Mouse (Mus musculus): ENCODE measurements at regions not wholly inside any gene's neighbourhood (a gene's known extent, or its start where the extent isn't known, plus 50 kb on each side); places are given as distances from the start of the nearest gene placed in this dataset.

DNA sequence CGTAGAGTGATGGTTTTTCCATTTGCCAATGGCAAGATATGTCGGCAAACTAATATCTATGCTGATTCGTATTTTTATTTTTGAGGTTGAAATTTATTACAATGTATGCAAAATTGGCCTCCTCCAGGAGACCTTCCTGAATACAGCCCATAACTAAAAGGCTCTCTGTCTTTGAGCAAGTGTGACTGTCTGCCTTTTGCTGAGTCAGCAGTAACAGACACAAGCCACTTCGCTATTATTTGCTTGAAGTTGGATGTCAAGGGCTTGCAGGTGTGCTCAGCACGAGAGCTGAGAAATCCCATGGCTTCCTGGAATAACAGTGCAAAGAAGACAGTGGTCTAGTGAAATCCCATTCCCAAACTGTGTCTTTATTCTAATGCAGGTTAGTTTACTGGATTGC is 56.9 kb downstream of the Dmrt2 start:
- Histone ChIP-seq H3K4me1 (ENCODE audit: control insufficient read depth, insufficient read depth, low read length) (no peaks in the 10 kb centered on the region), H3K4me3 (replicated peaks; ENCODE audit: extremely low read depth, low read depth, low read length) (no peak overlapping the region)
- no peak for DNase-seq
- TF ChIP-seq CTCF (IDR thresholded peaks at IDR 0.05; ENCODE audit: insufficient read depth, low read length) (no peak), POLR2A (IDR thresholded peaks at IDR 0.05; ENCODE audit: borderline replicate concordance, extremely low read depth, low read depth, low read length) (no peak)
- WGBS: 79% methylated on average over 5 of the region's 5 CpGs

DNA sequence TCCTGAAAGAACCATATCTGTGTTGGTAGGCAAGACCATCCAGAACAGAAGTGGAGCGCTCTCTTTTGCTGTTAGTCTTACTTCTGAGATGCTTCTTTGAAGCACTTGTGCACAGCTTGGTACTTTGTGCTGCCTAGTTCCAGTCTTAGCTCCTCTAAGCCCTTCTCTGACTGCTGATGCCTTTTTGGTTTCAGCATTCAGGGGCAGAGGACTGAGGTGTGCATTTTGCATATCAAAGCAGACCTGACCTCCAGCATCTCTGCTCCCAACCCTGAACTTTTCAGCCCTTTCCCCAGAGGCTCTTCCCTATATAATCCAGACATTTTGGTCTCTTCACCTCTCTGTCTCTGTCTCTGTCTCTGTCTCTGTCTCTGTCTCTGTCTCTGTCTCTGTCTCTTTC is 57.4 kb downstream of the Dmrt2 start:
- Histone ChIP-seq H3K4me1 (ENCODE audit: control insufficient read depth, insufficient read depth, low read length) (no peaks in the 10 kb centered on the region), H3K4me3 (replicated peaks; ENCODE audit: extremely low read depth, low read depth, low read length) (no peak overlapping the region)
- 97% methylated on average over 1 of the region's 1 CpGs for WGBS
- TF ChIP-seq POLR2A (IDR thresholded peaks at IDR 0.05; ENCODE audit: borderline replicate concordance, extremely low read depth, low read depth, low read length): no peak
- no peak for TF ChIP-seq CTCF (IDR thresholded peaks at IDR 0.05; ENCODE audit: insufficient read depth, low read length)
- DNase-seq: no peak

DNA sequence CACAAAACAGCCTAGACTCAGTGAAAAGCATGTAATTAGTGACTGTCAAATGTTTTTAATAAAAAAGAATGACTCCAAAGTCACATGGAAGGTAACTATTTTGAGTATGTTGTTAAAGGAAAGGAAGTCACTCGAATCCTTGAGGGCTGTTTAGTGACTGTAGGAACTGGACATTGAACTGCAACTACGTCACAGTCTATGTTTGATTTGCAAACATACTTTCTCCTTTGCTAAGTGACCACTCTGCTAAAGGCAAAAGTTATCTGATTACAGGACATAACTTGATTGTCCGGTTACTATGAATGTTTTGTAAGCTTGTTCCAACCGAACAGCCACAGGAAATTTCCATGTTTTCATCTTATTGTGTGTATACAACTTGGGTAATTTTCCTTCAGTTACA is 106.2 kb downstream of the Dmrt2 start:
- Histone ChIP-seq H3K4me3 (replicated peaks; ENCODE audit: extremely low read depth, low read depth, low read length) (no peak overlapping the region), H3K4me1 (ENCODE audit: control insufficient read depth, insufficient read depth, low read length) (no peaks in the 10 kb centered on the region)
- 63% methylated on average over 4 of the region's 4 CpGs for WGBS
- no peak for DNase-seq
- TF ChIP-seq POLR2A (IDR thresholded peaks at IDR 0.05; ENCODE audit: borderline replicate concordance, extremely low read depth, low read depth, low read length) (no peak), CTCF (IDR thresholded peaks at IDR 0.05; ENCODE audit: insufficient read depth, low read length) (no peak)

DNA sequence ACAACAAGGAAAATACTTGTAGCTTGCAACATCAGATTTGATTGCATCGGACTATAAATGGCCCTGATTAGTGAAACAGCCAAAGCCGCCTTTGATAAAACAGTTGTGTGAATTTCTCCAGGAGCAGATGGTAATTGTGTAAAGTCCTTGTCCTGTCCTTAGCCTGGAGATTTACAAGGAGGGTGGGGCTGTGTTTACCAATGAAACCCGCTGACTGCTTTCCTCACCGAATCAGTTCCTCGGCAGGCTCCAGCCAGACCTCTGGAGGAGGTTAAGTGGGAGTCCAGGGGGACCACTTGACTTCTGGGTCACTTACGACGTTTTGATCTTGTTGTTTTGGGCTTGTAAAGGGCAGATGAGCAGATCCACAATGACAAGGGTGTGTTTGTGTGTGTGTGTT is 107.1 kb downstream of the Dmrt2 start:
- DNase-seq: no peak
- Histone ChIP-seq H3K4me1 (ENCODE audit: control insufficient read depth, insufficient read depth, low read length) (no peaks in the 10 kb centered on the region), H3K4me3 (replicated peaks; ENCODE audit: extremely low read depth, low read depth, low read length) (no peak overlapping the region)
- no peak for TF ChIP-seq CTCF (IDR thresholded peaks at IDR 0.05; ENCODE audit: insufficient read depth, low read length)
- no peak for TF ChIP-seq POLR2A (IDR thresholded peaks at IDR 0.05; ENCODE audit: borderline replicate concordance, extremely low read depth, low read depth, low read length)
- WGBS: 40% methylated on average over 7 of the region's 7 CpGs

DNA sequence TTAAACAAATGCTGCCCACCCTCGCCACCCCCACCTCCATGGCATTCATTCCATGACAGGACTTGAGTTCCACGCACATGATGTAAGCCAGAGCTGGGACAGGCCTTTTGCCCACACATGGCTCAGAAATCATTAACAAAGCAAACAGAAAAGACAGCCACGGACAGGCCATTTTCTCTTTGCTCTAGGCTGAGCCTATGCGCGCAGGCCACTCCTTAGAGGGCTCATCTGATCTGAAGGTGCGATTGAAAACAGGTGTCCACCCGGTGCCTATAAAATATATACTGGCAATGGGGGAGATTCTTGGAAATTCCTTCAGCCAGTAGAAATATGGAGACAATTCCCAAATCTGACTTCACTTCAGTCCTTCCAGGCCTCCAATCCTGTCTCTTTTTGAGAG is 109.1 kb downstream of the Dmrt2 start:
- no peak for DNase-seq
- TF ChIP-seq CTCF (IDR thresholded peaks at IDR 0.05; ENCODE audit: insufficient read depth, low read length) (no peak), POLR2A (IDR thresholded peaks at IDR 0.05; ENCODE audit: borderline replicate concordance, extremely low read depth, low read depth, low read length) (no peak)
- Histone ChIP-seq H3K4me3 (replicated peaks; ENCODE audit: extremely low read depth, low read depth, low read length) (no peak overlapping the region), H3K4me1 (ENCODE audit: control insufficient read depth, insufficient read depth, low read length) (no peaks in the 10 kb centered on the region)
- WGBS: 77% methylated on average over 7 of the region's 7 CpGs

DNA sequence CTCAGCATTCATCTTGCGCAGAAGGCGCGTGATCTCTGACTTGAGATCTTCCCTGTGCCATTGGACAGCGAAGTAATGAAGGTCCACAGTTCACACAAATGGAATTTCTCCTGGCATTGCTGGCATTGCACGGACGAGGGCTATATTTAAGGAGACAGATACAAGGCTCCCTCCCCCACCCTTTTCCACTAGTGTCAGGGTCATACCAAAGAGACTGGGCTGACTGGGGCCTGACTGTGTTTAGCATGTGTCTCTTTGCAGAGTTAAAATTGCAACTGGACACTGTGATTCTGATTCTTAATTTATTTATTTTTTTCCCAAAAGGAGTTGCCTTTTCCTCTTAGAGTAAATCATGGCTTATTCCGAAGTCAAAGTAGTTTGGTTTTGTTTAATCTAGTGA is 130.5 kb downstream of the Dmrt2 start:
- WGBS: 72% methylated on average over 7 of the region's 7 CpGs

DNA sequence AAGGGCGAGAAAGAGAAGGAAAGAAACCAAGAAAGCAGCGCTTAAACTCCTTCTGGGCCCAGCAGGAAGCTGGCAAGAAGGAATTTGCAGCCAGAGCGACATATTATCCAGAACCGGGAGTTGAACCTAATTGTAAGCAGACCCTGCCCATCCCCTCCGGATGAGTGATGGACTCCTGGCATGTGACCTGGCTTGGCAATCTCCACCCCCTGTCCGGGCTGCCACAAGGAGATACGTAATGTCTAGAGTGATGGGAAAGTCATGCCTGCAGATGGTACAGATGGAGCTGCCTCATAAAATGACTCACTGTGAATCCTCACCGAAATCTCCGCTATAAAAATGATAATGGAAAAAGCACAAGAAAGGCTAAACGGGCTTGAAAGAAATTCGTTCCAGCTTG is 133.1 kb downstream of the Dmrt2 start:
- DNase-seq: no peak
- H3K4me1 ChIP-seq (ENCODE audit: control insufficient read depth, insufficient read depth, low read length): no peaks in the 10 kb centered on the region
- H3K4me3 ChIP-seq (replicated peaks; ENCODE audit: extremely low read depth, low read depth, low read length): no peak overlapping the region
- no peak for TF ChIP-seq CTCF (IDR thresholded peaks at IDR 0.05; ENCODE audit: insufficient read depth, low read length)
- no peak for TF ChIP-seq POLR2A (IDR thresholded peaks at IDR 0.05; ENCODE audit: borderline replicate concordance, extremely low read depth, low read depth, low read length)
- WGBS: 60% methylated on average over 11 of the region's 11 CpGs

More for the DNA sequence above, 130.5 kb downstream of the Dmrt2 start:
- Histone ChIP-seq H3K4me1 (ENCODE audit: control insufficient read depth, insufficient read depth, low read length) (no peaks in the 10 kb centered on the region), H3K4me3 (replicated peaks; ENCODE audit: extremely low read depth, low read depth, low read length) (no peak overlapping the region)
- TF ChIP-seq CTCF (IDR thresholded peaks at IDR 0.05; ENCODE audit: insufficient read depth, low read length): no peak
- TF ChIP-seq POLR2A (IDR thresholded peaks at IDR 0.05; ENCODE audit: borderline replicate concordance, extremely low read depth, low read depth, low read length): no peak
- no peak for DNase-seq

DNA sequence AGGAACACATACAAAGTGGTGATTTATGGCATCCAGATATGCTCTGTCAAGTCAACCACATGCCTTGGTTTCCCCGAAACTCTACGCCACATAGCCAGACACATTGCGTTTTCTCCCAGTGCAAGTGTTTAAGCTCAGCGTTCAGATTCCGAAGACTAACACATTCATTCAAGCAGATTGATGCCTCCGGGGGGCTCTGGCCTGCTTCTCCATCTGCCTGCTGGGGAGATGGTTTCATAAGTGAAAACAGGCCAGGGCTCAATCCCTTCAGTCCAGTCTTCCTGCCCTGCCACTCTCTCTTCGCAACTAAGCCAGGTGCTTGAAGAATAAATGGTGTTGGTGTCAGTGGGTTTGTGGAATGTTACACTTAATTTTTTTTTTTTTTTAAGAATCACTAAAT is 141.4 kb downstream of the Dmrt2 start:
- no peaks in the 10 kb centered on the region for H3K4me1 ChIP-seq (ENCODE audit: control insufficient read depth, insufficient read depth, low read length)
- DNase-seq: no peak
- WGBS: 90% methylated on average over 7 of the region's 7 CpGs
- TF ChIP-seq POLR2A (IDR thresholded peaks at IDR 0.05; ENCODE audit: borderline replicate concordance, extremely low read depth, low read depth, low read length) (no peak), CTCF (IDR thresholded peaks at IDR 0.05; ENCODE audit: insufficient read depth, low read length) (no peak)
- H3K4me3 ChIP-seq (replicated peaks; ENCODE audit: extremely low read depth, low read depth, low read length): no peak overlapping the region

DNA sequence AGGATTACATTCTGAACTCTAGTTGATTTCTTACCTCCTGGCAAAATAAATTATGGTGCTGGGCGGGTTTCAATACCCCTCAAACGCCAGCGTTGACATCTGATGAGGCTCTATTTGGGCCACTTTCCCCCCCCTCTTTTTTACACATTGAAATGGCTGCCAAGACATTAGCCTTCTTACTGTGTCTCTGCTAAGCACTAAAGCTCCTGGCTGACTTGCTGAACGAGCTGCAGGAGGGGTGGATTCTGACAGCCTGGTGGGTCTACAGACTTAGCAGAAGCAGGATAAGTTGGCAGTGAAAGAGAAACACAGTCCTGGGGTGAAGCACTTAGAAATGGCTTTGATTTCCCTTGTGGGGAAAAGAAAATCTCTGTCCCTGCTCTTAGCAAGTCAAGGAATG is 172.9 kb downstream of the Dmrt2 start:
- no peak for DNase-seq
- Histone ChIP-seq H3K4me1 (ENCODE audit: control insufficient read depth, insufficient read depth, low read length) (no peaks in the 10 kb centered on the region), H3K4me3 (replicated peaks; ENCODE audit: extremely low read depth, low read depth, low read length) (no peak overlapping the region)
- no peak for TF ChIP-seq POLR2A (IDR thresholded peaks at IDR 0.05; ENCODE audit: borderline replicate concordance, extremely low read depth, low read depth, low read length)
- no peak for TF ChIP-seq CTCF (IDR thresholded peaks at IDR 0.05; ENCODE audit: insufficient read depth, low read length)
- WGBS: 54% methylated on average over 4 of the region's 4 CpGs

DNA sequence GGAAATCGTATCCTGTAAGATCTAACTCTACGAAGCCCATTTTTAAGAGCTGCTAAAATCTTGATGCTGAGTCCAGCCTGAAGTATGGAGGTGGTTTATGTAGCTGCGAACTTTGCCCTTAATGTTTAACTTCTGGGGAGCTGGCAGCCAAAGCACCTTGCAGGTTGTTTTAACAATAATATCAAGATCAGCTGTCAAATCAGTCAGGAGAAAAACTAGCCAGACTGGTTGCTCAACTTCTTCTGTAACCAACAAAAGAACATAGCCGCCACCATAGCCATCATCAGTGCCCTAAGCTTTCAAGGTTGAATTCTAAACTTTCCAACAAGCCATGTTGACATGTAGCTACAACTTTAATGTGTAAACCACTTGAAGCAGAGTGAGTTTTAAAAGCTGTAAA is 184.1 kb downstream of the Dmrt2 start:
- WGBS: 41% methylated on average over 4 of the region's 4 CpGs
- no peak for TF ChIP-seq CTCF (IDR thresholded peaks at IDR 0.05; ENCODE audit: insufficient read depth, low read length)
- Histone ChIP-seq H3K4me1 (ENCODE audit: control insufficient read depth, insufficient read depth, low read length) (no peaks in the 10 kb centered on the region), H3K4me3 (replicated peaks; ENCODE audit: extremely low read depth, low read depth, low read length) (no peak overlapping the region)
- no peak for DNase-seq

DNA sequence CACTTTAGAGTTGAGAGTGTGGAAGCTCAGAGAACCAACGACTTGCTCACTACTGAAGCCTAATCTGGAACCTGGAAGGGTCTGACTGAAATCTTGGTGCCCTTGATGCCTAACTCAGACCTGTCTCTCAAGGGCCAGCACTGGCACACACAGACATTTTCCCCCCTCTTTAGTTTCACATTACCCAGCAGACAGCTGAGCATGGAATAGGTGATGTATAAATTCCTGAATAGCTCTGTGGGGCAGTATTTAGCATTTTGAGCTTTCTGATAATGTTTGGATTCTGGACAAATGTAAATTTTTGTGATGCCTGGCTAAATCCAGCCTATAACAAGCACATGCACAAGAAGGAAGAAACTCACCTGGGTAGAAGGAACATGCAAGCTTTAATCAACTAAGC is 191.1 kb downstream of the Dmrt2 start:
- Histone ChIP-seq H3K4me3 (replicated peaks; ENCODE audit: extremely low read depth, low read depth, low read length) (no peak overlapping the region), H3K4me1 (ENCODE audit: control insufficient read depth, insufficient read depth, low read length) (no peaks in the 10 kb centered on the region)
- 20% methylated on average over 1 of the region's 1 CpGs for whole genome bisulfite sequencing
- TF ChIP-seq CTCF (IDR thresholded peaks at IDR 0.05; ENCODE audit: insufficient read depth, low read length) (no peak), POLR2A (IDR thresholded peaks at IDR 0.05; ENCODE audit: borderline replicate concordance, extremely low read depth, low read depth, low read length) (no peak)
- DNase-seq: no peak

All from lung, adult 2 months (tissue).